Mouse (Mus musculus) thymus, adult 2 months (tissue): ENCODE data around the gene Nat8.
"Not testable (repeated sequence)": the region's sequence is repeated elsewhere in the genome, so short reads cannot be mapped to it uniquely, and the experiment has no call there.

Experiments used
- CTCF ChIP-seq: fragments of 200-500 bp; IDR thresholded peaks from 2 replicates; pipeline ENCODE4 v1.5.1; 2012; ENCODE audit warnings: mild to moderate bottlenecking, control low read depth, low read length, moderate library complexity, borderline replicate concordance; ENCODE audit not compliant: control insufficient read depth, poor library complexity, insufficient read depth; ENCODE audit errors: extremely low read depth
- POLR2A ChIP-seq: fragments of 200-500 bp; IDR thresholded peaks from 2 replicates; pipeline ENCODE4 v1.6.1; 2012; ENCODE audit warnings: mild to moderate bottlenecking, low read length, control low read depth, moderate library complexity; ENCODE audit not compliant: control insufficient read depth, poor library complexity, insufficient read depth; ENCODE audit errors: extremely low read depth

DNA sequence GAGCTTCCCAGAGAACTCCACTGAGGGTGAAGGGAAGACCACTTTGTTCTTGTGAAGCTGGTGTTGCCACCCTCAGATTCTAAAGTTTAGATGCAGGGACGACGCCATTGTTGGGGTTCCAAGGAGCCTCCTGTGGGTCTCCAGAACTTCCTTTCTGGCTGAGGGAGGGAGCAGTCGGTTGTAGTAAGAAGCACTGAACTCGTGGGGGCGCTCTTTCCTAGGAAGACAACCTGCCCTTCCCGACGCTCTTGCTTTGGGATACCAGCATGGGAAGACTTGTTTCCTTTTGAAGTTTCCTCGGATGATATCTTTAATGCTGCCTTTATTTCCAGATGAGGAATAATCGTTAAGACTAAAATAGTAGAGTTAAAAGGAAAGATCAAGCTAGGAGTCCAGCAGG, 4.9 kb upstream of the Nat8 start:
- not testable (repeated sequence) for TF ChIP-seq CTCF, POLR2A
